Mouse (Mus musculus) lung, postnatal 0 days (tissue): ENCODE results near the gene Etv5. TPM values are rescaled to one million over a fixed set of nuclear protein-coding genes. Genes with fewer than 3 reads are reported as not detected.

ENCODE experiments used
- ATAC-seq: fragments of 200-750 bp; cut with Nextera tagmentation; 2 replicates; pipeline ENCODE4 v1.8.0; 2017; ENCODE audit warnings: moderate library complexity
- DNase-seq: peaks from one replicate; pipeline ENCODE4 v3.0.0-alpha.2; 2016; ENCODE audit warnings: low spot score
- H3K27ac ChIP-seq: fragments of 300-500 bp; sonication (generic); 2 replicates; pipeline ENCODE4 v1.5.1; 2014; ENCODE audit warnings: antibody characterized with exemption, mild to moderate bottlenecking, low read length, mixed read lengths
- H3K27me3 ChIP-seq: fragments of 300-500 bp; sonication (generic); replicated peaks from 2 replicates; pipeline ENCODE4 v1.6.1; 2014; ENCODE audit warnings: low read length, mixed read lengths; ENCODE audit not compliant: insufficient read depth
- H3K36me3 ChIP-seq: fragments of 300-500 bp; sonication (generic); 2 replicates; pipeline ENCODE4 v1.6.1; 2014; ENCODE audit warnings: low read length, mixed read lengths; ENCODE audit not compliant: insufficient read depth
- H3K4me1 ChIP-seq: fragments of 300-500 bp; sonication (generic); 2 replicates; pipeline ENCODE4 v1.6.1; 2014; ENCODE audit warnings: antibody characterized with exemption, low read depth, low read length, mixed read lengths; ENCODE audit not compliant: insufficient read depth
- H3K4me2 ChIP-seq: fragments of 300-500 bp; sonication (generic); replicated peaks from 2 replicates; pipeline ENCODE4 v1.6.1; 2014; ENCODE audit warnings: low read depth, mild to moderate bottlenecking, low read length, moderate library complexity, mixed read lengths
- H3K4me3 ChIP-seq: fragments of 300-500 bp; sonication (generic); 2 replicates; pipeline ENCODE4 v1.5.1; 2014; ENCODE audit warnings: low read depth, low read length
- H3K9ac ChIP-seq: fragments of 300-500 bp; sonication (generic); replicated peaks from 2 replicates; pipeline ENCODE4 v1.6.1; 2014; ENCODE audit warnings: low read depth, mild to moderate bottlenecking
- H3K9me3 ChIP-seq: fragments of 300-500 bp; sonication (generic); 2 replicates; pipeline ENCODE4 v1.6.1; 2016; ENCODE audit warnings: low read length, mixed read lengths
- CTCF ChIP-seq: IDR thresholded peaks from 2 replicates; pipeline ENCODE4 v1.5.1; 2016; ENCODE audit warnings: antibody characterized with exemption, mild to moderate bottlenecking
- EP300 ChIP-seq: IDR thresholded peaks from 2 replicates; pipeline ENCODE4 v1.6.1; 2016; ENCODE audit warnings: antibody characterized with exemption, mild to moderate bottlenecking, control low read depth
- WGBS: fragments of 180-500 bp; shearing (Covaris S2); extraction: QIAGEN DNeasy Blood & Tissue Kit; methylation state at CpG from one replicate; pipeline ENCODE4 v1.1.7; 2014; 5-methylcytosine and 5-hydroxymethylcytosine counted together
- polyA plus RNA-seq: library from polyadenylated mRNA; unstranded; fragments of >200 nt; fragmentation: Nextera tagmentation; extraction: Ambion mirVana; gene quantifications from 2 replicates; pipeline ENCODE4 v1.2.1, GENCODE M21; 2015

Etv5 gene
- polyA plus RNA-seq, 1 experiment from 2014 or later, result 78.5 TPM

DNA sequence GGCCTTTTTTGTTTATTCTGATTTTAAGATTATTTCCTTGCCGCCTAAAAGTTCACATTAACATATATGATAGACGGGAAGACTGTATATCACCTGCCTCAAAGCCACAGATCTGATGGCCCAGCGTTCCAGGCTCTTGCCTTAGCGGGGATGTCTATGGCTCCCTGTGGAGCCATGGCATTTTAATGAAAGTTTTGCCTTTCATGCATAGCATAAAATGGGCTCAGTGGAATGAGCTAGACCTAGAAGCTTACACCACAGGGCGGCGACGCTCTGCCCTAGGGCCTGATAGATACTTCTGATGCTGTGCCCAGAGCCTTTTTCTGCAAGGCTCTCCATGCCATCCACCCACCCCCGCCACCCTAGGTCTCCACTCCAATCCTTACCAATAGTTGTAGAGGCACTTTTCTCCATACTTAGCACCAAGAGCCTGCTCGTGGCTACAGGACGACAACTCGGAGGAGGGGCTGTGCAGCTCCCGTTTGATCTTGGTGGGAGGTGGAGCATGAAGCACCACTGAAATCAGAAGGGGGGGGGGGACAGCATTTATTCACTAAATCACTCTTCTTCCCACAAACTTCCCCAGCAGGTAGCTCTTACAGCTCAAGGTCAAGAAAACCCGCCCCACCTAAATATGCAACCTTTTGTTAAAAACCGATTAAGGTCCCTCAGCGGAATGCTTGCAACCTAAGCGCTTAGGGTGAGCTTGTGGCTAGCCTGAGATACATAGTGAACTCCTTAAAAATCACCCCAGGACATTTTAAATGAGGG, 26.9 kb downstream of the Etv5 start:
- Histone ChIP-seq H3K4me3 (no peak overlapping the region), H3K9me3 (no peaks in the 10 kb centered on the region), H3K36me3 (no peaks in the 10 kb centered on the region), H3K27me3 (no peaks in the 10 kb centered on the region), H3K9ac (no peak overlapping the region), H3K27ac (no peak overlapping the region), H3K4me1 (peaks cover 3% of the 10 kb centered on the region; the same call in 1 of the 2 replicates), H3K4me2 (no peak overlapping the region)
- DNase-seq (no peak), ATAC-seq (no peak)
- 54% methylated on average over 16 of the region's 16 CpGs for WGBS
- TF ChIP-seq CTCF (no peak), EP300 (no peak)

- Histone ChIP-seq H3K27me3 (no peaks in the 10 kb centered on the region), H3K9ac (no peak overlapping the region), H3K27ac (no peak overlapping the region), H3K4me2 (no peak overlapping the region), H3K4me1 (peaks cover 3% of the 10 kb centered on the region; the same call in 1 of the 2 replicates), H3K9me3 (no peaks in the 10 kb centered on the region), H3K4me3 (no peak overlapping the region), H3K36me3 (no peaks in the 10 kb centered on the region)
- DNase-seq, result no peak
- WGBS, result 34% methylated on average over 11 of the region's 11 CpGs
- no peak for ATAC-seq
- TF ChIP-seq EP300 (no peak), CTCF (no peak)
Observed at GRCm38 (mm10) chr16:22411764-22412163, 27.8 kb downstream of the Etv5 start.

- Histone ChIP-seq H3K9ac (no peak overlapping the region), H3K27ac (no peak overlapping the region), H3K4me2 (no peak overlapping the region), H3K9me3 (no peaks in the 10 kb centered on the region), H3K36me3 (no peaks in the 10 kb centered on the region), H3K27me3 (no peaks in the 10 kb centered on the region), H3K4me1 (peaks cover 8% of the 10 kb centered on the region; the same call in 1 of the 2 replicates), H3K4me3 (no peak overlapping the region)
- ATAC-seq, result no peak
- TF ChIP-seq EP300 (no peak), CTCF (no peak)
- DNase-seq, result no peak
- WGBS, result 48% methylated on average over 5 of the region's 5 CpGs
Observed at GRCm38 (mm10) chr16:22410000-22410399, 29.5 kb downstream of the Etv5 start.

- no peak for ATAC-seq
- Histone ChIP-seq H3K27me3 (no peaks in the 10 kb centered on the region), H3K9ac (no peak overlapping the region), H3K9me3 (no peaks in the 10 kb centered on the region), H3K27ac (no peak overlapping the region), H3K4me3 (no peak overlapping the region), H3K4me1 (peaks cover 10% of the 10 kb centered on the region; the same call in 1 of the 2 replicates), H3K36me3 (no peaks in the 10 kb centered on the region), H3K4me2 (no peak overlapping the region)
- no peak for DNase-seq
- WGBS, result 71% methylated on average over 8 of the region's 8 CpGs
- TF ChIP-seq CTCF (no peak), EP300 (no peak)
Observed at GRCm38 (mm10) chr16:22408642-22409360, 30.7 kb downstream of the Etv5 start.

DNA sequence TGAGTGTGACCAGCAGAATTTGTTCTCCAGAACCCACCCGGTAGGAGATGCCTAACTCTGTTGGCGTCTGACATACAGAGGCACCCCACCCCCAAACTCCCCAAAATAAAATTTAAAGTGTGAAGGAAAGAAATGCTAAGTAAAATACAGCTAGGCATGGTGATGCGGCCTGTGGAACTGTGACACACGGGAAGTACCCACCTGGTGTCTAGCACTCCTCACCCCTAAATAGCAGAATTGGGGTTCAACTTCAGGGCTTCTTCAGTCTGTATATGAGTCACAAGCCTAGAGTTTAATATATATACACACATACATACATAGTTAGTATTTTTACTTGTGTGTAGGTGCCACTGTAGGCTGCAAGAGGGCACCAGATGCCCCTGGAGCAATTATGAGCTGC, 32.8 kb downstream of the Etv5 start:
- Histone ChIP-seq H3K36me3 (no peaks in the 10 kb centered on the region), H3K9ac (no peak overlapping the region), H3K9me3 (no peaks in the 10 kb centered on the region), H3K4me2 (no peak overlapping the region), H3K27me3 (no peaks in the 10 kb centered on the region), H3K4me3 (no peak overlapping the region), H3K27ac (no peak overlapping the region), H3K4me1 (peaks cover 8% of the 10 kb centered on the region; the same call in 1 of the 2 replicates)
- TF ChIP-seq CTCF (no peak), EP300 (no peak)
- DNase-seq, result no peak
- WGBS, result 82% methylated on average over 4 of the region's 4 CpGs
- no peak for ATAC-seq

DNA sequence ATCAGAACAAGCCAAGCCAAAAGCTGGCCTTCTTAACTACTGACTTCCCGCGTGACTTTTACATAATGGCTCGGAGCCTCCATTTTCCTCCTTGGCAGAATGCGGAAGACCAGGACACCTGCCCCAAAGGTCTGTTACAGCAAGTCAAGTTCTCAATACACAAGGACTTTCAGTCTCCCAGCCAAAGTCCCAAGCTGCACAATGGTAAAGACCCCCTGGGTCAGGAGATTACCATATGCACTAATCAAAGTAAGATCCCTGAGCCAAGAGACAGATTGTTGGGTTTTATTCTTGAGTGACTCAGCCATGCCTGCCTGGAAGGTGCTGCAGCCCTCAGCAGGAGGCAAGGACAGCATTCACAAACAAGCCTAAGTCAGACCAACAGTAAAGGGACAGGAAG, 33.5 kb downstream of the Etv5 start:
- Histone ChIP-seq H3K27me3 (no peaks in the 10 kb centered on the region), H3K4me1 (peaks cover 6% of the 10 kb centered on the region; the same call in 1 of the 2 replicates), H3K4me3 (no peak overlapping the region), H3K27ac (no peak overlapping the region), H3K4me2 (no peak overlapping the region), H3K9ac (no peak overlapping the region), H3K36me3 (no peaks in the 10 kb centered on the region), H3K9me3 (no peaks in the 10 kb centered on the region)
- no peak; the same call in 1 of the 2 replicates for ATAC-seq
- WGBS, result 48% methylated on average over 4 of the region's 4 CpGs
- TF ChIP-seq EP300, result no peak
- no peak for TF ChIP-seq CTCF
- DNase-seq, result no peak
